Mouse (Mus musculus): Measurements from ENCODE around the gene Rab23.
"Not testable (repeated sequence)": the region's sequence is repeated elsewhere in the genome, so short reads cannot be mapped to it uniquely, and the experiment has no call there.

The Rab23 gene

GRCm38 (mm10) chr1:33724516-33724915 is 4.8 kb downstream of the Rab23 start:
- in situ Hi-C loops (cut with MboI; ENCODE audit: unreplicated experiment in 2 of 2), result no loop called here

GRCm38 (mm10) chr1:33725086-33725485 is 5.4 kb downstream of the Rab23 start:
- in situ Hi-C loops (cut with MboI; ENCODE audit: unreplicated experiment in 2 of 2), result no loop called here

- in situ Hi-C loops (cut with MboI; ENCODE audit: unreplicated experiment in 2 of 2), result no loop called here
Observed at GRCm38 (mm10) chr1:33733044-33733443, 13.4 kb downstream of the Rab23 start.

GRCm38 (mm10) chr1:33734001-33734685 is 14.5 kb downstream of the Rab23 start:
- in situ Hi-C loops (cut with MboI; ENCODE audit: unreplicated experiment in 2 of 2), result no loop called here

- in situ Hi-C loops (cut with MboI; ENCODE audit: unreplicated experiment in 2 of 2), result loop anchor here (5.0 kb wide), 2 partner anchors 51 to 66 kb away; no protein-coding TSS in a partner anchor
Observed at GRCm38 (mm10) chr1:33738281-33738680, 18.6 kb downstream of the Rab23 start.

- in situ Hi-C loops (cut with MboI; ENCODE audit: unreplicated experiment in 2 of 2), result loop anchor here (5.0 kb wide), 2 partner anchors 51 to 66 kb away; no protein-coding TSS in a partner anchor
Observed at GRCm38 (mm10) chr1:33738681-33739278, 19.1 kb downstream of the Rab23 start.

- in situ Hi-C loops (cut with MboI; ENCODE audit: unreplicated experiment in 2 of 2), result loop anchor here (5.0 kb wide), 2 partner anchors 52 to 67 kb away; no protein-coding TSS in a partner anchor
Observed at GRCm38 (mm10) chr1:33739302-33739701, 19.6 kb downstream of the Rab23 start.

GRCm38 (mm10) chr1:33742903-33743302 is 23.2 kb downstream of the Rab23 start:
- in situ Hi-C loops (cut with MboI; ENCODE audit: unreplicated experiment in 2 of 2), result no loop called here

- in situ Hi-C loops (cut with MboI; ENCODE audit: unreplicated experiment in 2 of 2), result not testable (repeated sequence)
Observed at GRCm38 (mm10) chr1:33744815-33745214, 25.1 kb downstream of the Rab23 start.

GRCm38 (mm10) chr1:33745901-33746300 is 26.2 kb downstream of the Rab23 start:
- in situ Hi-C loops (cut with MboI; ENCODE audit: unreplicated experiment in 2 of 2), result no loop called here

- in situ Hi-C loops (cut with MboI; ENCODE audit: unreplicated experiment in 2 of 2), result no loop called here
Observed at GRCm38 (mm10) chr1:33749109-33749508, 29.4 kb downstream of the Rab23 start.

GRCm38 (mm10) chr1:33749709-33750108 is 30.0 kb downstream of the Rab23 start:
- in situ Hi-C loops (cut with MboI; ENCODE audit: unreplicated experiment in 2 of 2), result not testable (repeated sequence)

- in situ Hi-C loops (cut with MboI; ENCODE audit: unreplicated experiment in 2 of 2), result no loop called here
Observed at GRCm38 (mm10) chr1:33751283-33751682, 31.6 kb downstream of the Rab23 start.

GRCm38 (mm10) chr1:33754089-33754488 is 34.4 kb downstream of the Rab23 start:
- in situ Hi-C loops (cut with MboI; ENCODE audit: unreplicated experiment in 2 of 2), result no loop called here

GRCm38 (mm10) chr1:33754965-33755735 is 35.5 kb downstream of the Rab23 start:
- in situ Hi-C loops (cut with MboI; ENCODE audit: unreplicated experiment in 2 of 2), result no loop called here

GRCm38 (mm10) chr1:33755799-33756198 is 36.1 kb downstream of the Rab23 start:
- in situ Hi-C loops (cut with MboI; ENCODE audit: unreplicated experiment in 2 of 2), result no loop called here

- in situ Hi-C loops (cut with MboI; ENCODE audit: unreplicated experiment in 2 of 2), result no loop called here
Observed at GRCm38 (mm10) chr1:33756258-33757032, 36.8 kb downstream of the Rab23 start.

- in situ Hi-C loops (cut with MboI; ENCODE audit: unreplicated experiment in 2 of 2), result no loop called here
Observed at GRCm38 (mm10) chr1:33757033-33757413, 37.3 kb downstream of the Rab23 start.

GRCm38 (mm10) chr1:33757491-33758041 is 37.9 kb downstream of the Rab23 start, which contains the start of gene Bag2:
Gene Bag2, minus strand, starts transcription at chr1:33757795.
- in situ Hi-C loops (cut with MboI; ENCODE audit: unreplicated experiment in 2 of 2), result no loop called here

GRCm38 (mm10) chr1:33758488-33758887 is 38.8 kb downstream of the Rab23 start:
- in situ Hi-C loops (cut with MboI; ENCODE audit: unreplicated experiment in 2 of 2), result no loop called here

Measured in v-Abl transformed pro-B cells (cell line).